Mouse (Mus musculus): Measurements from ENCODE around the gene Kif20b. TPM values are rescaled to one million over a fixed set of nuclear protein-coding genes. Genes with fewer than 3 reads are reported as not detected.

Gene Kif20b
- 7.0 TPM for polyA plus RNA-seq (2017; shearing (Covaris generic))

GRCm38 (mm10) chr19:34921652-34922602 lies at the start of gene Kif20b:
Gene Kif20b, plus strand, starts transcription at chr19:34922361.

GRCm38 (mm10) chr19:34878603-34879541 lies 43.3 kb upstream of the Kif20b start, which contains the start of gene Pank1:
Gene Pank1, minus strand, starts transcription at chr19:34879455.

Other genes with a start within 250 kb of the Kif20b start
- not detected for gene Slc16a12, start 175.1 kb upstream of the Kif20b start, polyA plus RNA-seq (2017; shearing (Covaris generic))
- 5.4 TPM for gene Pank1, start 42.9 kb upstream of the Kif20b start, polyA plus RNA-seq (2017; shearing (Covaris generic))

Data from effector memory CD4-positive, alpha-beta T cell, adult 5 months (primary cell).